Mouse (Mus musculus): ENCODE results near the gene Igsf23.
"Not testable (repeated sequence)": the region's sequence is repeated elsewhere in the genome, so short reads cannot be mapped to it uniquely, and the experiment has no call there.

DNA sequence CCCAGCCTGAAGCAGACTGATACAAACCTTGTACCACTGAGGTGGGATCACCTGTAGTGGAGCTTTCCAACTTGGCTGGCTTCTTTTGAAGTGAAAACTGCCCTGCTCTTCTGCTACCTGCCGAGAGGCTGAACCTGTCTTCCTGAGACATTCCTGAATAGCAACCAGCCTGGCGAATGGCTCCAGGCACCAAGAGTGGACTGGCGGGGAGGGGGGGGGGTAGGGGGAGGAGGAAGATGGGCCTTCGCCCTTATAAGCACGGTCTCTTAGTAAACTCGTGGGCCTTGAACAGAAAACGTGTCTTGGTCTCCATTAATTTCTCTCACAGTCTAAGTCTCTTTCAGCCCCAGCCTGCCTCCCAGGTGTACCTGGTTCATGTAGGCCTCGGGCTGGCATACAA is 40.6 kb upstream of the Igsf23 start, which contains the start of gene Nlrp9b:
- TF ChIP-seq CTCF (IDR thresholded peaks at IDR 0.05; ENCODE audit: low read depth); EP300 (optimal IDR thresholded peaks at IDR 0.05): not testable (repeated sequence)

All from stomach, postnatal 0 days (tissue).